Mouse (Mus musculus) heart, adult 8-10 months (tissue): Measurements from ENCODE around the gene Rpl23a. TPM values are rescaled to one million over a fixed set of nuclear protein-coding genes. Genes with fewer than 3 reads are reported as not detected.

Source experiments
- DNase-seq: peaks from one replicate; pipeline ENCODE4 v3.0.0; 2022; ENCODE audit warnings: low spot score
- total RNA-seq, 4 experiments: library from RNA; stranded (reverse); gene quantifications; 2 replicates each; pipeline ENCODE4 v1.2.4; 2022

Rpl23a gene
- total RNA-seq = 100 to 1,000 TPM; 760 to 870 (median 833) TPM

- DNase-seq = peak; percentile 91
These were observed at the start of gene Rpl23a for GRCm38 (mm10) chr11:78182961-78183844. TSS of gene Rpl23a (minus strand) at chr11:78183584.

- DNase-seq = no peak
These were observed 48.1 kb upstream of the Rpl23a start for GRCm38 (mm10) chr11:78231518-78231917.

- DNase-seq = no peak
These were observed 40.2 kb upstream of the Rpl23a start for GRCm38 (mm10) chr11:78223586-78223985.

- DNase-seq = no peak
These were observed 32.4 kb upstream of the Rpl23a start for GRCm38 (mm10) chr11:78215709-78216317.

GRCm38 (mm10) chr11:78213086-78213817, 29.9 kb upstream of the Rpl23a start:
- peak; percentile 17 for DNase-seq

GRCm38 (mm10) chr11:78211513-78211912, 28.1 kb upstream of the Rpl23a start:
- DNase-seq = no peak

- DNase-seq = no peak
These were observed 27.2 kb upstream of the Rpl23a start for GRCm38 (mm10) chr11:78210615-78211014.

GRCm38 (mm10) chr11:78209886-78210285, 26.5 kb upstream of the Rpl23a start:
- DNase-seq = no peak

- no peak for DNase-seq
These were observed 23.8 kb upstream of the Rpl23a start for GRCm38 (mm10) chr11:78207190-78207589.

- DNase-seq = no peak
These were observed 22.2 kb upstream of the Rpl23a start for GRCm38 (mm10) chr11:78205361-78206206.

- no peak for DNase-seq
These were observed 20.9 kb upstream of the Rpl23a start for GRCm38 (mm10) chr11:78204287-78204686.

GRCm38 (mm10) chr11:78202372-78202771, 19.0 kb upstream of the Rpl23a start:
- no peak for DNase-seq

GRCm38 (mm10) chr11:78195101-78195863, 11.9 kb upstream of the Rpl23a start:
- DNase-seq = no peak

- DNase-seq = peak; percentile 67
These were observed 11.2 kb upstream of the Rpl23a start for GRCm38 (mm10) chr11:78194411-78195100.

GRCm38 (mm10) chr11:78193113-78193512, 9.7 kb upstream of the Rpl23a start, which contains the start of gene Proca1:
TSS of gene Proca1 (plus strand) at chr11:78193392.
- no peak for DNase-seq

- no peak for DNase-seq
These were observed 6.7 kb upstream of the Rpl23a start for GRCm38 (mm10) chr11:78190041-78190440.

- DNase-seq = peak; percentile 39
These were observed 6.1 kb upstream of the Rpl23a start for GRCm38 (mm10) chr11:78189234-78190040.

GRCm38 (mm10) chr11:78188331-78189233, 5.2 kb upstream of the Rpl23a start, which contains the start of gene Rab34:
TSS of gene Rab34 (plus strand) at chr11:78188430.
- peak; percentile 42 for DNase-seq
